Mouse (Mus musculus): Measurements from ENCODE around the gene Gm17387.

GRCm38 (mm10) chr7:141010593-141010992 is 18.3 kb upstream of the Gm17387 start, which contains the start of gene Ifitm3:
- TF ChIP-seq CTCF (IDR thresholded peaks at IDR 0.05; ENCODE audit: low read depth, low read length) (no peak), POLR2A (IDR thresholded peaks at IDR 0.05; ENCODE audit: extremely low read depth, insufficient read depth, low read length) (peak; percentile 89)

Measured in liver, adult 2 months (tissue).